Mouse (Mus musculus): Measurements from ENCODE around the gene Acot4.
"Not testable (repeated sequence)": the region's sequence is repeated elsewhere in the genome, so short reads cannot be mapped to it uniquely, and the experiment has no call there.

Gene Acot4

DNA sequence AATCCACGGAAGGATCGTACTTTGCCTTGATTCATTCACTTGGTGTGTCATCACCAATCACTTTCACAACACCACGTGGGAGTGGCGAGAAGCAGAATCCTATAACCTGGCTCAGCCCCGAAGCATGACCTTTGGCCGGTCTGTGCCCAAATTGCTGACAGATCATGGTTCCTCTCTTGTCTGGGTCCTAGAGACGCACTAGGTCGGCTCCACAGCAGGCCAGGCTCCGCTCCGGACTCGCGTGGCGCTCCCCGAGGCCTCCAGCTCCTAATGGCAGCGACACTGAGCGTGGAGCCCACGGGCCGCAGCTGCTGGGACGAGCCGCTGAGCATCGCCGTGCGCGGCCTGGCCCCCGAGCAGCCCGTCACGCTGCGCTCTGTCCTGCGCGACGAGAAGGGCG, at the start of gene Acot4:
Acot4 (plus strand) TSS at position 139 of the 400 bp plus-strand sequence.
- peak; percentile 60 to 77 for DNase-seq

DNA sequence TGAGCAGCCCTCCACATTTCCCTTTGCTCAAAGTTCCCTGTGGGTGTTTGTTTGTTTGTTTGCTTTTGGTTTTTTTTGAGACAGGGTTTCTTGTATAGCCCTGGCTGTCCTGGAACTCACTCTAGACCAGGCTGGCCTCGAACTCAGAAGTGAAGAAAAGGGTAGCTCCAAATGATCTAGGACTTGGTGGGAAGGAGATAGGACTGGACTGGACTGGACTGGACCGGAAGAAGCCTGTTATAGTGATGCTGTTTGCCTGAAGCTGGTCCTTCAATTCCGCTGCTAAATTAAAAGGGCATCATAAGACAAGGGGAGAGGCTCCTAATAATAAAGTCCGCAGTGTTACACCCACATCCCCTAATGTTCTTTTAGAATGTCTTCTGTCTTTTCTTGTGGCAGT, 49.7 kb upstream of the Acot4 start:
- no peak for DNase-seq

DNA sequence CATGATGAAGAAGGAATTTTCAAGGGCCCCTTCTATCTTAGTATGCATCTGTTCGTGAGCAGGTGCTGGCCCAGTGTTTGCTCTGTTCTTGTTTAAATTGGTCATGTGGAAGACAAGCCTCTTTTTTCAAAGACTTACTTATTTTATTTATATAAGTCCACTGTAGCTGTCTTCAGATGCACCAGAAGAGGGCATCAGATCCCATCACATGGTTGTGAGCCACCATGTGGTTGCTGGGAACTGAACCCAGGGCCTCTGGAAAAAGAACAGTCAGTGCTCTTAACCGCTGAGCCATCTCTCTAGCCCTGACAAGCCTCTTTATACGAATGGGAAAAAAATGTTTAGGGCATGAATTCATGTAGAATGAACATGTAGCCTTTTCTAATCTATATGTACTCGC, 48.8 kb upstream of the Acot4 start:
- no peak for DNase-seq

DNA sequence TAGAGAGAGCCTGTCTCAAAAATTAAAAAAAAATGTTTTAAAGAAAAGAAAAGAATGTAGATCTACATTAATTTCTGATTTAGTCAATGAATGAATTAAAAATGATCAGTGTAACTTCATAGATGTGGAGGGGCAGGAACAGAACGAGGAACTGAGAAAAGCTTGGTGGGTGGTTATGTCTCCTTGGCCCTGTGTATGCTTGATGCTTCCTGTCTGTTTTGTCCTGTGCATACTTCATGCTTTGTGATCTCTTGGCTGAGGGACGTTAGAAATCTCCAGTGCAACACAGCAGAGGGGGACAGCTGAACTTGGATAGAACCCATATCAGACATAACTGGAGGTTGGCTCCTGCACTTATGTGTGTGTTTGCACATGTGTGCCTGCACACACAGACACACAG, 41.0 kb upstream of the Acot4 start:
- DNase-seq: no peak

DNA sequence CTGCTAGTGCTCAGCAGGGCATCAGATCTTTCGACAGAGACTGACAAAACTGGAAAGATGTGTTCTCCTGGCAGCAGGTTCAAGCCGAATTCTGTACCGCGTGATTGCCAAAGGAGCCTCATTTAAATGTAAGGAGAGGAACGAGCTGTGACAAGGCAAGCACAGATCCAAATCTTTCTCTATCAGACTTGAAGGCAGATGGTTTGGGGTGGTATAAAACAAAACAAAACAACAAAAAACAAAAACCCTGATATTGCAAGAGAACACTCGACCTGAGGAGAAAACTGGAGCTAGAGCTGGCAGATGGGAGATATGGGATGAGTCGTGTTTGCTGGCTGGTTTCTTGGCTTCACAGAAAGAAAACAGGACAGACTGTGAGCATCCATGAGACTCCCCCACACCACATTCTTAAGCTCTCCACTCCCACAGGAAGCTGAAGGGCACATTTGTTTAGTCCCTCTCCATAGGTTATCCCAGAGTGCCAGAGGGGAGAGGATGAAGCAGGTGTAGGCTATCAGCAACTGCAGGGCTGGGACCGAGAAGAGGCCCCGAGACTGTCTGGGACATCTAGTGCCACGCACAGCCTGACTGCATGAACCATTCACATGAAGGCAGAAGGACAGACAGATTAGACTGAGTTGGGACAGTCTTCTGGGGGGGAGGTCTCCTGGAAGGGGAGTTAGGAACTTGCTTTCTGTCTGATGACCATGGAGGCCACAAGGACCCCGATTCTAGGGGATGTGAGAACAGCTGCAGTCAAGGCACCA, 39.7 kb upstream of the Acot4 start:
- peak in 1 of 2 experiments; percentile 33 for DNase-seq

DNA sequence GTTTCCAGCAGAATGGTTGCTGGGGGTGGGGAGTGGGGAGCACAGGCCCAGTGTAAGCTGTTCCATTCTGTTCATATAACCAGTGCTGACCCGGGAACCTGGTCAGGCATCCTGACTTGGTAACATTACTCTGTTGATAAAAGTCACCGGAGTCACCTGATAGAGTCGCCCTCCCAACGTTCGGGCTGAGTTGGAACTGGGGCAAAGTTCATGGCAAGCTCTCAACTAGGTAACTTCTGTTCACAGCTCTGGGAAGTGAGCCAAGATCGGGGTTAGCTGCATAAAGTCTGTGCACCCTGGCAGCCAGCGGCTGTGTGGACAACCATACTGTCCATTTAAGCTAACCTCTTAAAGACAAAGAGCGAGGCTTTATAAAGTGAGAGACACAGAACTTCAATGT, 38.9 kb upstream of the Acot4 start:
- DNase-seq: peak; percentile 70 to 83

DNA sequence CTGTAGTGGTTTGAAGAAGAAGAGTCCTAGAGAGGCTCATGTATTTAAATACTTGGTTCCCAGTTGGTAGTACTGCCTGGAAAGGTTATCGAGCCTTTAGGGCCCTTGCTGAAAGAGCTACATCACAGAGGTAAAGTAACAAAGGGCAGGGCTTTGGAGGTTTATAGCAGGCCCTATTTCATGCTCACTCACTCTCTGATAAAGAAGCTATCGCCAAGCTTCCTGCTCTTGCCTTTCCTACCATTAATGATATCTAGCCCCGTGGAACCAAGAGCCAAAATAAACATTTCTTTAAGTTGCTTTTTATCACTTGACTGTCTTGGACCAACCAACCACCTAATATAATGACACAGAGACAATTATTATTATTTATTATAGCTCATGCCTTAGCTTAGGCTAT, 37.8 kb upstream of the Acot4 start:
- DNase-seq: no peak

DNA sequence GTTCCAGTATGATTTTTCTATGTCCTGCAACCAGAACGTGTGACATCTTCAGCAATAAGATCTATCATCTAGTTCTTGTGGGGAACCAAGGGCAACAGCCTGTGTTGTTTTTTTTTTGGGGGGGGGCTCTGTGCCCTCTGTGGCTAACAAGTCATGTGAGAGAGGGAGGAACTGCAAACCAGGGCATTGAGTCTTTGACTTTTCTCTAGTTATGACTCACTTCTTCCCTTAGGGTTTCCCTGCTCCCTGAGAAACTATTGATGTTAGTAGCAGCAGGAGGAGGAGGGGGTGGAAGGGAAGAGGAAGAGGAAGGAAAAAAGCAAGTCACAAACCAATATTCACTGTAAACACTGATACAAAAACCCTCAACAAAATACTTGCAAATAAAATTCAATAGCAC, 34.3 kb upstream of the Acot4 start:
- no peak for DNase-seq

DNA sequence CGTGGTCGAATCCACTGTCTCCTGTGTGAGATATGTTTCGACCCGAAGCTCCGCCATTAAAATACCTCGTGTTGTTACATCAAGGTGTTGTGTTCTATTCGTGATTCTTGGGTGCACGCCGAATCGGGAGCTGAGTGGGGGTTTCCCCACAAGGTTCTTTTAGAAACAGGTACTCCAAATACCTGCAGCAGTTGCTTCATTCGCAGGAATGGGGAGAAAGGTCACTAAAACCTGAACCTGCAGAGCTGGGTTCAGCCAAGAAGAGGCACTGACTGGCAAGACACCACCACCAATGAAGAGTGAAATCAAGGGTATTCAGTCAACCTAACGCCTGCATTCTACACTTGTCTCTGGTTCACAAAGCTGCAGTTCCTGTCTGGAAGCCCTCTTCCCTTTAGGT, 29.9 kb upstream of the Acot4 start:
- DNase-seq: no peak

DNA sequence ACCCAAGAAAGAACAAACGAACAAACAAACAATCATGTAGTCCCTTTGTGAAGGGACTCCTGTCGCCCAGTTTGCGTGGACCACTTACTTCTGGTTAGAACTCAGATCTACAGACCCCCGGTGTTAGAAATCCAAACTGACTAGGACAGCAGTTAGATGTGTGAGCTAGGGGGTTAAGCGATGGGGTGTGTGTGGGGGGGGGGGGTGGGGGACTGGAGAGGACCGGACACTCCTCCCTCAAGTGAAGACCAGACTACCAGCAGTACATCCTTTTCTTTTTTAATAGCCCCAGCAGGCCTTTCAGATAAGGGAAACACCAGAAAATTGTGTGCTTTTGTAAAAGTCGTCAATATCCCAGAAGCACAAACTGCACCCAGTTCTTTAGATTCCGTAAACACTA, 29.4 kb upstream of the Acot4 start:
- DNase-seq: no peak

DNA sequence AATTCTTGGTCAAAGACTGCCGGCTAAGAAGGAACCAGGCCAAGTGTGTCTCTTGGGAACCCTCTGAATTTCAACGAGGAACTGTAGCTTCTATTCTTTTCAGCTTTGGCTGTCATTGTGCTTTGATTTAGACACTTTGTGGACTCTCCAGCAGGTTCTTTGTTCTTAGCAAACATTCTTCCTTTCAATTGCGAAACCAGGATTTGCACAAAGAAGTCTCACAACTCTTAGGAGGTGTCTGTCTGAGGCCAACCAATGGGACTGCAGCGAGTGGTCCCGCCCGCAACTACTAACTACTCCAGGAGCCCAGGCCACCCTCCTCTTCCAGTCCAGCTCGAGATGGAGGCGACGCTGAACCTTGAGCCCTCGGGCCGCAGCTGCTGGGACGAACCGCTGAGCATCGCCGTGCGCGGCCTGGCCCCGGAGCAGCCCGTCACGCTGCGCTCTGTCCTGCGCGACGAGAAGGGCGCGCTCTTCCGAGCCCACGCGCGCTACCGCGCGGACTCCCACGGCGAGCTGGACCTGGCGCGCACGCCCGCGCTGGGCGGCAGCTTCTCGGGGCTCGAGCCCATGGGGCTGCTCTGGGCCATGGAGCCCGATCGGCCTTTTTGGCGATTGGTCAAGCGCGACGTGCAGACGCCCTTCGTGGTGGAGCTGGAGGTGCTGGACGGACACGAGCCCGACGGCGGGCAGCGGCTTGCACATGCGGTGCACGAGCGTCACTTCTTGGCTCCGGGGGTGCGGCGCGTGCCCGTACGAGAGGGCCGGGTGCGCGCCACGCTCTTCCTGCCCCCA, 28.8 kb upstream of the Acot4 start, which contains the start of gene Acot1:
Acot1 (plus strand) TSS at position 320 of the 795 bp plus-strand sequence.
- peak; percentile 80 to 90 for DNase-seq

DNA sequence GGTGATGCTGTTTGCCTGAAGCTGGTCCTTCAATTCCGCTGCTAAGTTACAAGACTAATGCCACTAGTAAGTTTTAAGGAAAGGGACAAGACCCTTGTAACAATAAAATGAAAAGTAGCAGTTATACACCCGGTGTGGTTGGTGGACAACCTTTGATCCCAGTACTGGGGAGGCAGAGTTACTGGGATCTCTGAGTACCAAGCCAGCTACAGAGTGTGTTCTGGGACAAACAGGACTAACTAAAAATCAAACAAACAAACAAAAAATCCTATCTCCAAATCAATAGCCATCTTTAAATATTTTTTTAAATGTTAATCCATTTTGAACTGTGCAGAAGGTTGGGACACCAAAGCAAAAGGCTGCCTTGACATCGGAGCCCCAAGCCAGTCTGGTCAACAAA, 28.0 kb upstream of the Acot4 start:
- no peak for DNase-seq

DNA sequence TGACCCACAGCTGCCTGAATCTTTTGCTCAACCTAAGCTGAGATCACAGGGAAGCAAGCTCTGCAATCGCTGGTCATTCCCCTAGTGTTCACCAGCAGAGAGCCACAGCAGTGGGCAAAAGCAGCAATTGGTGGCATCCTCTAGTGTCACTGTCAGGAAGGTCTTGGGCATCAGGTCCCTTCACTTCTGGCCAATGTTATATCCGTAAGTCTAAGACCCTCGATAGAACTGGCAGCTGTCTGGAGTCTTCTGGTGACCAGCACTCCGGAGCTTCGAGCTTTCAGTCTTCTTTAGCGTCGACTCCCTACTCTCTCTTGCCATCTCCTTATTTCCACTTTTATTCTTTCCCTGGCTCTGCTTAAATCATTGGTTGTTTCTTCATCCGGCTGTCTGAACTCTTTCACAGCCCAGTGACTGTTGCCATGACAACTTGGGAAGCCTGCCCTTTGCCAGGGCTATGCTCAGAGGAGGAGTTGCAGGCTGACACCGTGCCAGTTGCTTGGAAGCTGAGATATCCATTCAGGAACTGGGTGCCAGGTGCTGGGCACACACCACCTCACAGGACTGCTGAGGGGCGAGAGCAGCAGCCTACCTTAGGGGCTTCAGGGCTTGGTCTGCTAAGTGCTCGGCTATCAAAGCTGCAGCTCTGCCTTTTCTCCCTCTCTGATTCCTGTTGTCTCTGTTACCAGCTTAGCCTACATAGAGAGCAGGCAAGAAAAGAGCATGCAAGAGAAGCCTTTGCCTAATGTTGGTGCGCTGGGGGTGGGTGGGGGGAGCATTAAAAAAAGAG, 26.7 kb upstream of the Acot4 start:
- DNase-seq: peak; percentile 84 to 91

DNA sequence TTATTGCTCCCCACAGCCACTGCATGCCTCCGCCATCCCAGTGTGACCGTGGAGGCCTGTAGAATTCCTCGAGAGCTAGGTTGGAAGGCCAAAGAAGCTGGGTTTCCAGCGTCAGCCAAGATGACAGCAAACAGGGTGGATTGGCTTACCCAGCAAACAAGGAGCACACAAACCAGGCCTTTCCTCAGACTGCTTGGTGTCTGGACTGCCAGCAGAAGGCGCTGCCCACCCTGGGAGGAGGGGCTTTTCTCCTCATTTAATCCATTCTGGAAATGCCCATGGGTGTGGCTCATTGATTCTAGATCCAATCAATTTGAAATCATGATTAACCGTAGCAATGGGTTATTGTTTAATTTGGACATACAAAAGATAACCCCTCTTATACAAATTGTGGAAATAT, 25.0 kb upstream of the Acot4 start:
- peak in 1 of 2 experiments; percentile 26 for DNase-seq

DNA sequence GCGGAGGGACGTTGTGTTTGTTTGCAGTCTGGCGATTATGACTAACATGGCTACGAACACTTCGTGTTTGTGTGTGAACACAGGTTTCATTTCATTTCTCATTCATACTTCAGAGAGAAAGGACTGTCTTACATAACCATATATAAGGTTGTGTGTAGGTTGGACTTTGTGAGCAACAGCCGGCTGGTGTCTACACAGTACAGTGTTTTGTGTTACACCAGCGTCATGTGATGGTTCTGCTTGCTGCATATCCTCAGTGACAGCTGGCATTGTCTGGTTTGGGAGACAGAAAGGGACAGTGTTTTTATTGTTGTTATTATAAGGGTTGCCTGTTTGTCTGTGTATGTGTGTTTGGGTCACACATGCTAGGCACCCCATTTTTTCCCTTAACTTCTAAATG, 24.5 kb upstream of the Acot4 start:
- no peak for DNase-seq

DNA sequence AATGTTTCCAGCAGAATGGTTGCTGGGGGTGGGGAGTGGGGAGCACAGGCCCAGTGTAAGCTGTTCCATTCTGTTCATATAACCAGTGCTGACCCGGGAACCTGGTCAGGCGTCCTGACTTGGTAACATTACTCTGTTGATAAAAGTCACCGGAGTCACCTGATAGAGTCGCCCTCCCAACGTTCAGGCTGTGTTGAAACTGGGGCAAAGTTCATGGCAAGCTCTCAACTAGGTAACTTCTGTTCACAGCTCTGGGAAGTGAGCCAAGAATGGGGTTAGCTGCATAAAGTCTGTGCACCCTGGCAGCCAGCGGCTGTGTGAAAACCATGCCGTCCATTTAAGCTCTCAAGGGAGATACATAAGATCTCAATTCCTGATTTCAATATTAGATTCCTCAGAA, 17.7 kb upstream of the Acot4 start:
- DNase-seq: peak; percentile 61 to 79

DNA sequence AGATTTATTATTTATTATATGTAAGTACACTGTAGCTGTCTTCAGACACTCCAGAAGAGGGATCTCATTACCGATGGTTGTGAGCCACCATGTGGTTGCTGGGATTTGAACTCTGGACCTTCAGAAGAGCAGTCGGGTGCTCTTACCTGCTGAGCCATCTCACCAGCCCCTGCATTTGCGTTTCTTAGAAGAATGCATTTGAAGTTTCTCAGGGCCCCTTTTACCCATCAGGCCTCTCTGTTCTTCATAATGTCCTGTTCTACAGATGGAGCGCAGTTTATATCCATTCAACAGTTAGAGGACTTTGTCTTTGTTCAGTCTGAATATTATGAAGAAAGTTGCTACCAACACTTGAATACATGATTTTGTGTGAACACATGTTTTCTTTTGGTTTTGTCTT, 15.9 kb upstream of the Acot4 start:
- not testable (repeated sequence) for DNase-seq

DNA sequence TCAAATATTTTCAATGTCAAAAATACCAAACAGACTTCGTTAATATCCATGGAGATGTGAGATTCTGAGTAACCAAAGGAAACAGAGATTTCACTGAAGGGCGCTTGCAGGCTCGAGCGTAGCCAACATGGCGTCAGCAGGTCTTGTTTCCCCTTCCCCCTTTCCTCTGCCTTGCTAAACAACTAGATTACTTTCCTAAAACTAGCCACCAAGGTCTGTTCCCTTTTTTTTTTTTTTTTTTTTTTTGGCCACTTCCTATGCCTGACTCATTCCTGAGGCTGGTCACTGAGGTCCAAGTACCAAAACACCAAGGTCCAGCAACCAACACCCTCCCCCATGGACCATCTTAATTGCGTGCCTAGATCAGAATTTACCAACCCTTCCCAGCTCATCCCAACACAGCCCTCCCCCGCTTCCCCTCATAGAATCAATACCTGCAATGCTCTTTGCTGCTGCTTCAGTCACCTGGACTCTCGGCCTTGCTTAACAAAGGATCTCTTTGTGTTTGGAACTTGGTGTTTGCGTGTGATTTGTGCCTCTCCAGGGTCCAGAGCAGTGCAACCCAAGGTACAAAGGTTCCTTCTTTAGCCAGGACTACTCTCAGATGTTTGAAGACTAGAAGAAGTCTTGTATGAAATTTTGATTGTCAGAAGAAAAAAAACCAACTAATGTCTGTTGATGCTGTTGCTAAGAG, 15.0 kb upstream of the Acot4 start:
- DNase-seq: no peak

DNA sequence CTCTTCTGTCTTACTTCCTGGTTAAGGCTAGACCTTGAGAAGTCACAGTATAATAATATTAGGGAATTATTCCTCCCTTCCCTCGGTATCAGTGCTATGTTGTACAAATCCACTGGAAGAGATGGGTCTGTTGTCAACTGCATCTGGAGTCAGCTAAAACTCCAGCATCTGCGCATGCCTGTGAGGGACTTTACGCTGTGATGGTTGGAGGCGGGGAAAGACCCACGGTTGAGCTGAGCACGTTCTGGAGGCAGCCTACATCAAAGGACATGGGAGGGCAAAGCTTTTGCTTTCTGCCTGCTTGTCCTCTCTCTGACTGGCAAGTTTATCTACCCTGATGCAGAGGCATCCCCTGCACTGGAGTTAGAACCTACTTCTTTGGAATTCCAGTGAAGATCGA, 12.3 kb upstream of the Acot4 start:
- DNase-seq: no peak

DNA sequence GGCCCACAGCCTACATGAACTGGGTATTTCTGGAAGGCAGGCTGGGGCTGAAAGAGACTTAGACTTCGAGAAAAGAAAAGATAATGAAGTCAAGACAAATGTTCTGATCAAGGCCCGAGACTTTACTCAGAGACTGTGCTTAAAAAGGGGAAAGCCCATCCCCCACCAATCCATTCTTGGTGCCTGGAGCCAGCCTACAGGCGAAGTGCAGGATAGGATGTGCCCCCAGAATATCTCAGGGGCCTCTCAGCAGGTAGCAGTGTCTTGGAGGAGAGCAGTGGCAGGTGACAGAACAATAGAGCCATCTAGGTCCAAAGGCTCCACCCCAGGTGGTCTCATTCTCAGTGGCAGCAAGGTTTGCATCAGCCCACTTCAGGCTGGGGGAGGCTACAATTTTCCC, 9.9 kb upstream of the Acot4 start:
- DNase-seq: not testable (repeated sequence)

DNA sequence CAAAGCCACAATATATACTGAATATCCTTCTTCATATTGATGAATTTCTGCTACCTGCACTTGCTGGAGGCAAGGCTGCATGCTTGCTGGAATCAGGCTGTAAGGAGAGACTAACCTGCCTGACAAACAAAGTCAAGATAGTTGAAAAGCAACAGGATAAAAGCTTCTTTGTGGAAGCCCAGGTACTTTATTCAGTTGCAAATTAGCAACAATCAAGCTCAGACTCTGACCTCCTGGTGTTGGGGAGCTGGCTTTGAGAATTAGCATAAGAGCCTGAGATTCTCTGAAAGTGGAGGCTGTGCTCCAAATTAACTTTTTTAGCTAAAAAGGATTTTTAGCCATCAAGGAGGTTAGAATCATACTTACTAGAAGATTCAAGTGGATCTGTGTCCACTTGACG, 9.1 kb upstream of the Acot4 start:
- not testable (repeated sequence) for DNase-seq

DNA sequence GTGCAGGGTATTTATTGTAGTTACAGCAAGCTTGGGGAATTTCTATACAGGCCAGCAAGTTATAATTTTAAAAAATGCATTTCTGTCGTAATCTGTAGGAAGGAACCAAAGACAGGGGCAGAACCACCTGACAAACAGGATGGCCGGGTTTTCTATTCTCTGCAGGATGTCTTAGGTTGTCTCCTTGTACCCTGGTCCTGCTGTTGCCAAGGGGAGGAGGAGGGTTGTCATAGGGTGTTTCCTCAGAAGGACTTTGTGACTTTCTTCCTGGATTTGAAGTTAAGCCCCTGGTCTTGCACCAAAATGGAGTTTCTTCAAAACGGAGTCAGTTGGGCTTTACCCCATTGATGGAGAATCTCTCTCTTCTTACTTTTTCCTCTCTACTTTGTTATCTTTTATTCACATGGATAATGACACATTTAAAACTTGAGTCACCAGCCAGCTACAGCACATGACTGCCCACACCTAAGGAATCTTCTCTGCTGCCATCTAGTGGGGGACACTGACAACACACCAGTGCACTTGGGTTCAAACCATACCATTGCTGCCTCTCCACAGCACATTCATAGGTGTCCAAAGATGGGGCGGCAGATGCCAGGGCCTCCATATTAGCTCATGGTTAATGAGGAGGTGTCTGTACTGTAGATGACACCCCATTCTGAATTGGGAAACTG, 7.4 kb upstream of the Acot4 start:
- peak; percentile 81 to 85 for DNase-seq

Data from kidney, postnatal 4 days (tissue).